In genomic region chr6:85410771-85411273, GRCm38 (mm10) we compare ENCODE assay signal across 9 mouse cellular contexts. TPM values are rescaled to one million over a fixed set of nuclear protein-coding genes. Genes with fewer than 3 reads are reported as not detected.
DNase-seq lines count a peak whose midpoint lies in the region; ATAC-seq lines count a peak whose summit lies in the region.
"Had no signal": no experiment of that assay in that cellular context is flagged by ENCODE, and none has a peak within 500 bp of the region (broad histone marks: within the 10 kb centered on the region; RNA-seq: fewer than 3 reads in every experiment).

No protein-coding gene starts in this region.

- ATAC-seq in embryonic facial prominence, embryonic 12.5 days (ENCODE audit: insufficient number of reproducible peaks, insufficient read depth, low FRiP score, low TSS enrichment) = peak; percentile 84
- ATAC-seq in heart, embryonic 12.5 days (ENCODE audit: insufficient number of reproducible peaks, low FRiP score) = peak; percentile 55; the same call in 1 of the 2 replicates
- ATAC-seq in kidney, embryonic 15.5 days (replicated peaks; ENCODE audit: low FRiP score) = peak; percentile 87
- peak; percentile 33; the same call in 1 of the 2 replicates for ATAC-seq in neutrophil, adult 5-6 weeks (ENCODE audit: extremely low read depth, insufficient number of reproducible peaks, low FRiP score, poor library complexity, severe bottlenecking)

- no peaks in the 10 kb centered on the region for H3K36me3 ChIP-seq in embryonic facial prominence, embryonic 12.5 days
- no peaks in the 10 kb centered on the region for H3K36me3 ChIP-seq in heart, embryonic 12.5 days
- H3K36me3 ChIP-seq in kidney, embryonic 15.5 days = no peaks in the 10 kb centered on the region

- H3K27me3 ChIP-seq in embryonic facial prominence, embryonic 12.5 days = peaks cover 45% of the 10 kb centered on the region
- peaks cover 65% of the 10 kb centered on the region for H3K27me3 ChIP-seq in heart, embryonic 12.5 days (replicated peaks)
- peaks cover 53% of the 10 kb centered on the region for H3K27me3 ChIP-seq in kidney, embryonic 15.5 days

- no peak overlapping the region for H3K4me3 ChIP-seq in embryonic facial prominence, embryonic 12.5 days
- H3K4me3 ChIP-seq in heart, embryonic 12.5 days = no peak overlapping the region
- H3K4me3 ChIP-seq in kidney, embryonic 15.5 days (replicated peaks) = peak overlapping the region; percentile 19; the same call in 1 of the 2 replicates

- H3K9ac ChIP-seq in embryonic facial prominence, embryonic 12.5 days = no peak overlapping the region
- no peak overlapping the region for H3K9ac ChIP-seq in heart, embryonic 12.5 days
- H3K9ac ChIP-seq in kidney, embryonic 15.5 days = no peak overlapping the region

- no peak overlapping the region for H3K4me2 ChIP-seq in embryonic facial prominence, embryonic 12.5 days (replicated peaks)
- no peak overlapping the region for H3K4me2 ChIP-seq in heart, embryonic 12.5 days
- H3K4me2 ChIP-seq in kidney, embryonic 15.5 days = peak overlapping the region; percentile 40; the same call in 1 of the 2 replicates

- peak; percentile 21 for DNase-seq in CD4-positive helper T cell, adult 2 months (ENCODE audit: low read depth, low spot score)
- DNase-seq in adipocyte (ENCODE audit: low spot score) = peak; percentile 73
- DNase-seq in lung, adult 18-20 months = peak; percentile 33 to 58
- DNase-seq in natural killer cell, adult 2 months (ENCODE audit: low spot score in 2 of 2) = no peak

- 9% methylated on average over 13 of the region's 13 CpGs for WGBS in embryonic facial prominence, embryonic 12.5 days
- 10% methylated on average over 13 of the region's 13 CpGs for WGBS in heart, embryonic 12.5 days
- 11% methylated on average over 13 of the region's 13 CpGs for WGBS in kidney, embryonic 15.5 days

- H3K4me1 ChIP-seq in embryonic facial prominence, embryonic 12.5 days = 0 out of 2 replicates have a peak, but pooled peaks cover 3% of the 10 kb centered on the region
- H3K4me1 ChIP-seq in heart, embryonic 12.5 days (replicated peaks) = peaks cover 6% of the 10 kb centered on the region
- H3K4me1 ChIP-seq in kidney, embryonic 15.5 days = peaks cover 8% of the 10 kb centered on the region

- no peak overlapping the region for H3K27ac ChIP-seq in embryonic facial prominence, embryonic 12.5 days
- no peak overlapping the region for H3K27ac ChIP-seq in heart, embryonic 12.5 days (ENCODE audit: poor library complexity, severe bottlenecking)
- no peak overlapping the region for H3K27ac ChIP-seq in kidney, embryonic 15.5 days

- H3K9me3 ChIP-seq in embryonic facial prominence, embryonic 12.5 days = no peaks in the 10 kb centered on the region
- H3K9me3 ChIP-seq in heart, embryonic 12.5 days (replicated peaks) = no peaks in the 10 kb centered on the region
- H3K9me3 ChIP-seq in kidney, embryonic 15.5 days (replicated peaks) = no peaks in the 10 kb centered on the region

RNA-seq across cellular contexts. Expression of gene Noto, which starts 12.9 kb away (rescaled TPM):
- polyA plus RNA-seq in embryonic facial prominence, embryonic 12.5 days (2016; fragmentation: Nextera tagmentation; extraction: Ambion mirVana) = not detected in 2 replicates
- not detected in 2 replicates for polyA plus RNA-seq in heart, embryonic 12.5 days (2016; fragmentation: Nextera tagmentation; extraction: Ambion mirVana)
- not detected in 2 replicates for polyA plus RNA-seq in kidney, embryonic 15.5 days (2015; fragmentation: Nextera tagmentation; extraction: Ambion mirVana)
- total RNA-seq in neutrophil, adult 5-6 weeks (2017) = not detected in 2 replicates
- total RNA-seq: left cerebral cortex, postnatal 10 days had no signal

RNA-seq across cellular contexts. Expression of gene Smyd5, which starts 21.0 kb away (rescaled TPM):
- 66.4 and 67.1 TPM in 2 replicates for polyA plus RNA-seq in embryonic facial prominence, embryonic 12.5 days (2016; fragmentation: Nextera tagmentation; extraction: Ambion mirVana)
- 41.3 and 46.1 TPM in 2 replicates for polyA plus RNA-seq in heart, embryonic 12.5 days (2016; fragmentation: Nextera tagmentation; extraction: Ambion mirVana)
- polyA plus RNA-seq in kidney, embryonic 15.5 days (2015; fragmentation: Nextera tagmentation; extraction: Ambion mirVana) = 69.3 and 75.1 TPM in 2 replicates
- total RNA-seq in neutrophil, adult 5-6 weeks (2017) = 22.2 and 23.2 TPM in 2 replicates

RNA-seq across cellular contexts. Expression of gene Rab11fip5, which starts 36.4 kb away (rescaled TPM):
- 12.3 and 13.3 TPM in 2 replicates for polyA plus RNA-seq in embryonic facial prominence, embryonic 12.5 days (2016; fragmentation: Nextera tagmentation; extraction: Ambion mirVana)
- polyA plus RNA-seq in heart, embryonic 12.5 days (2016; fragmentation: Nextera tagmentation; extraction: Ambion mirVana) = 42.0 and 42.6 TPM in 2 replicates
- 12.1 and 13.8 TPM in 2 replicates for polyA plus RNA-seq in kidney, embryonic 15.5 days (2015; fragmentation: Nextera tagmentation; extraction: Ambion mirVana)
- 10.8 and 10.9 TPM in 2 replicates for total RNA-seq in neutrophil, adult 5-6 weeks (2017)

RNA-seq across cellular contexts. Expression of gene Cct7, which starts 40.5 kb away (rescaled TPM):
- polyA plus RNA-seq in embryonic facial prominence, embryonic 12.5 days (2016; fragmentation: Nextera tagmentation; extraction: Ambion mirVana) = 525 and 526 TPM in 2 replicates
- polyA plus RNA-seq in heart, embryonic 12.5 days (2016; fragmentation: Nextera tagmentation; extraction: Ambion mirVana) = 393 and 395 TPM in 2 replicates
- polyA plus RNA-seq in kidney, embryonic 15.5 days (2015; fragmentation: Nextera tagmentation; extraction: Ambion mirVana) = 543 and 552 TPM in 2 replicates
- total RNA-seq in neutrophil, adult 5-6 weeks (2017) = 104 and 115 TPM in 2 replicates

RNA-seq across cellular contexts. Expression of gene Pradc1, which starts 40.9 kb away (rescaled TPM):
- 29.5 and 33.5 TPM in 2 replicates for polyA plus RNA-seq in embryonic facial prominence, embryonic 12.5 days (2016; fragmentation: Nextera tagmentation; extraction: Ambion mirVana)
- 35.5 and 37.1 TPM in 2 replicates for polyA plus RNA-seq in heart, embryonic 12.5 days (2016; fragmentation: Nextera tagmentation; extraction: Ambion mirVana)
- polyA plus RNA-seq in kidney, embryonic 15.5 days (2015; fragmentation: Nextera tagmentation; extraction: Ambion mirVana) = 37.2 and 38.3 TPM in 2 replicates
- total RNA-seq in neutrophil, adult 5-6 weeks (2017) = 12.7 and 16.9 TPM in 2 replicates

Comparison
In these comparisons a context has a peak if more than half of its experiments do, and no peak if none do; other contexts are left out.
1. DNase-seq: peak in CD4-positive helper T cell, adult 2 months (single experiment), adipocyte (single experiment) and lung, adult 18-20 months (2 of 2); none in natural killer cell, adult 2 months (0 of 2).
2. ATAC-seq: peak in every context shown above with its lines; median percentile 87 in kidney, embryonic 15.5 days; 84 in embryonic facial prominence, embryonic 12.5 days; 55 in heart, embryonic 12.5 days; 33 in neutrophil, adult 5-6 weeks.